Mouse (Mus musculus) large intestine, adult 2 months (tissue): Measurements from ENCODE around the gene Rab37. TPM values are rescaled to one million over a fixed set of nuclear protein-coding genes. Genes with fewer than 3 reads are reported as not detected.

Experiments
- DNase-seq: peaks from one replicate; pipeline ENCODE4 v3.0.0-alpha.2; 2012; ENCODE audit warnings: low read depth, low spot score
- WGBS: fragments of 180-500 bp; shearing (Covaris S2); methylation state at CpG from one replicate; pipeline ENCODE4 v1.1.7; 2018; 5-methylcytosine and 5-hydroxymethylcytosine counted together
- polyA plus RNA-seq: library from polyadenylated mRNA; depleted of rRNA; stranded (reverse); fragments of >200 nt; gene quantifications from 2 replicates; pipeline ENCODE4 v1.2.3, GENCODE M21; 2012

Rab37 gene
- polyA plus RNA-seq, 1 experiment: 3.5 TPM

GRCm38 (mm10) chr11:115161578-115162204 is 70.5 kb downstream of the Rab37 start:
- no peak for DNase-seq

GRCm38 (mm10) chr11:115162205-115162601 is 71.0 kb downstream of the Rab37 start:
- 51% methylated on average over 9 of the region's 9 CpGs for WGBS

More at GRCm38 (mm10) chr11:115161578-115162204, 70.5 kb downstream of the Rab37 start:
- WGBS: 66% methylated on average over 9 of the region's 9 CpGs

GRCm38 (mm10) chr11:115162832-115163480 is 71.7 kb downstream of the Rab37 start, which contains the start of gene Slc9a3r1:
TSS of gene Slc9a3r1 (plus strand) at chr11:115163341.
- no peak for DNase-seq
- WGBS: under 1% methylated on average over 47 of the region's 47 CpGs

More at GRCm38 (mm10) chr11:115162205-115162601, 71.0 kb downstream of the Rab37 start:
- DNase-seq: no peak

GRCm38 (mm10) chr11:115163568-115164150 is 72.4 kb downstream of the Rab37 start:
- DNase-seq: no peak
- under 1% methylated on average over 47 of the region's 47 CpGs for WGBS

- WGBS: under 1% methylated on average over 14 of the region's 14 CpGs
- DNase-seq: no peak
Observed at GRCm38 (mm10) chr11:115164341-115164975, 73.2 kb downstream of the Rab37 start.

GRCm38 (mm10) chr11:115164976-115165374 is 73.7 kb downstream of the Rab37 start:
- DNase-seq: no peak
- WGBS: 8% methylated on average over 9 of the region's 9 CpGs

- WGBS: 42% methylated on average over 3 of the region's 3 CpGs
- no peak for DNase-seq
Observed at GRCm38 (mm10) chr11:115166776-115167175, 75.5 kb downstream of the Rab37 start.

GRCm38 (mm10) chr11:115167631-115168249 is 76.5 kb downstream of the Rab37 start:
- DNase-seq: no peak
- WGBS: 79% methylated on average over 8 of the region's 8 CpGs

GRCm38 (mm10) chr11:115169430-115169829 is 78.2 kb downstream of the Rab37 start:
- no peak for DNase-seq
- WGBS: 87% methylated on average over 4 of the region's 4 CpGs

- DNase-seq: no peak
- WGBS: 37% methylated on average over 8 of the region's 8 CpGs
Observed at GRCm38 (mm10) chr11:115171125-115171524, 79.9 kb downstream of the Rab37 start.

- WGBS: 23% methylated on average over 4 of the region's 4 CpGs
- no peak for DNase-seq
Observed at GRCm38 (mm10) chr11:115172825-115173287, 81.6 kb downstream of the Rab37 start.

GRCm38 (mm10) chr11:115173549-115174339 is 82.5 kb downstream of the Rab37 start:
- 18% methylated on average over 16 of the region's 16 CpGs for WGBS
- DNase-seq: no peak

- no peak for DNase-seq
- WGBS: 82% methylated on average over 24 of the region's 24 CpGs
Observed at GRCm38 (mm10) chr11:115176399-115177190, 85.4 kb downstream of the Rab37 start.

GRCm38 (mm10) chr11:115177559-115178195 is 86.4 kb downstream of the Rab37 start:
- WGBS: 22% methylated on average over 10 of the region's 10 CpGs
- no peak for DNase-seq

- no peak for DNase-seq
Observed at GRCm38 (mm10) chr11:115178766-115179165, 87.5 kb downstream of the Rab37 start.

GRCm38 (mm10) chr11:115179191-115179590 is 88.0 kb downstream of the Rab37 start:
- no peak for DNase-seq
- 79% methylated on average over 6 of the region's 6 CpGs for WGBS

More at GRCm38 (mm10) chr11:115178766-115179165, 87.5 kb downstream of the Rab37 start:
- WGBS: 60% methylated on average over 2 of the region's 2 CpGs

- 81% methylated on average over 6 of the region's 6 CpGs for WGBS
- no peak for DNase-seq
Observed at GRCm38 (mm10) chr11:115179881-115180280, 88.7 kb downstream of the Rab37 start.
